Mouse (Mus musculus): ENCODE measurements around the gene Kpna6.
"Not testable (repeated sequence)": the region's sequence is repeated elsewhere in the genome, so short reads cannot be mapped to it uniquely, and the experiment has no call there.

Gene Kpna6

DNA sequence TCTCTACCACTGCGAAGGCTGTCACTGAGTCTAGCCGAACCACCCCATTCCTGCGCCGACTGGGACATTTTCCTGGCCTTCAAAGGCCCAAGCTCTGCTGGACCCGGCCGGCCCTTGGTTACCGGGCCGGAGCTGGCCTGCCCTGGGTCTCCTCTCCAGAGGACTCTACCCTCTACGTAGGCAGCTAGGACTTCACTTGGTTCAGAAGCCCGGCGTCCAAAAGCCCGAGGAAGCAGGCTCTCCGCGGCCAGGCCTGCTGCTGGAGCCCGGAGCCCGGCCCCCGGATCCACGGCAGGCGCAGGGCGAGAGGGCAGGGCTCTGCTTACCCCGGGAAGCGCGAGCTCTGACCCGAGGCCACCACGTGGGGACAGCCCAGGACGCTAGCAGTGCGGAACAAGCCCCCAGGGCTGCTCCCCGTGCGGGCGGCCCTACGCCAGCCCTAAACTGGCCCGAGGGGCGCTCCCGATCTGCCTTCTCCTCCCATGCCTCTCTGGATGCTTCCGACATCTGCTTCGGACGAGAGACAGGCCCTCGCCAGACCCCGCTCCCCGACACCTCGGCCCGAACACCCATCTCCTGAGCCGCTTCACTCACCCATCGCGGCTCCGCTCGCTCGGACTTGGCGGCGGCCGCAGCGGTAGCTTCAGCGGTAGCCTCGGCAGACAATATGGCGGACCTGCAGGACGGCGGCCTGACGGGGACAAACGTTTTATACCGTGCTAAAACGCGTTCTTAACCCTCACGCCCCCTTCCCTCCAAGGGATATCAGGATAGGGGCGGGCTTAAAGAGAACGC, at the start of gene Kpna6:
Gene Kpna6, minus strand, starts transcription at position 685 of the 795 bp plus-strand sequence.
- peak; percentile 93 for DNase-seq (ENCODE audit: extremely low spot score, low spot score)

DNA sequence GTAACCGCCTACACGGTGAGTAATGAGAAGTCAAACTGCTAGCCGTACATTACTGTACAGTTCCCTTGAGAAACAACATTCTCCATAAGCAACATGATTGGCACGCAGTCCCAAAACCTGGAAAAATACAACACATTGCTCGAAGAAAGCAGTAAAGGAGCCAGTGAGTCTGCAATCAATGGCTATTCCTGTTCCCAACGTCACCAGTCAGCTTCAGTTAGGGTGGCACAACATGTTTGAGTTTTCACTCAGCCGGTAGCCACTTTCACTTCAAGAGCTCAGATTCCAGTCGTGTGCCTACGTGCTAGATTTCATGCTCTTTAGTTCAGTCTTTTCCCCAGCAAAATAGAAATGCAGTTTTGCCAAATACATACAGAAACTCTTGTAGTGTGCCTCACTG, 43.7 kb upstream of the Kpna6 start:
- DNase-seq (ENCODE audit: extremely low spot score, low spot score): no peak

- DNase-seq (ENCODE audit: extremely low spot score, low spot score): no peak
Observed at GRCm38 (mm10) chr4:129709486-129710129, 37.0 kb upstream of the Kpna6 start.

- no peak for DNase-seq (ENCODE audit: extremely low spot score, low spot score)
Observed at GRCm38 (mm10) chr4:129706750-129707149, 34.2 kb upstream of the Kpna6 start.

GRCm38 (mm10) chr4:129702454-129702853, 29.9 kb upstream of the Kpna6 start:
- DNase-seq (ENCODE audit: extremely low spot score, low spot score): peak; percentile 59

DNA sequence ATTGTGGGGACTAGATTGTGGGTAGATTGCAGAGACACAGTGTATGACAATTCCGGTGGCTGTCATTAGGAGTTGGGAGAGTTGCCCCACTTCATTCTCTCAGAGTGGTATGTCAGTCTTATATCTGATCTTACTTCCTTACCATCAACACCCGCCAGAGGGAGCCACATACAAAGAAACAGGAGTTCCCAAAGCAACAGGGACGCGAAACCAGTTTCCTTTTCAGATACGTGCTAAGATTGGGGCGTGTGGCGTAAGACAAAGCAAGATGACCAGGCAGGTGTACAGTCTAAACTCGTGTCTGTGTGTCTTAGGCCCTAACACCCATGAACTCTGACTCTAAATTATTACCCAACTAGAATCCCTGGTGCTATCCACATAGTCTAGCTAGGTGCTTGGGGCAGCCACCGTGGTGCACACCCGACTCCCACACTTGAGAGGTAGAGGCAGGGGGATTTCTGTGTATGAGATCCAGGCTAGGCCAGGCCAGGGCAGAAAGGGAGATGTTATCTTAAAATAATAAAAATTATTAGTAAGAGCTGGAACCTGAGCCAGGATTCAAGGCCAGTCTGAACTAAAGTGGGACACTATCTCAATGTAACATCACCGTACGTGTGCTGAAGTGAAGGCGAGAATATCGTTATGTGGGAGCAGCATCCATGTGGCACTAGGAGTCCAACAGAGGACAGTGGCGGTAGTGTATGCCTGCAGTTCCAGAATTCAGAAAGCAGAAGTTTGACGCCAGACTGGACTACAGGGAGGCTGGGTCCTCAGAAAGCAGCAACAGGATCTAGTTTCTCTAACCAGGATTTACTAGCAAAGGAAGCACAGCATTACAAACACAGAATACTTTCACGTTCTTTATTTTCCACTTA, 29.2 kb upstream of the Kpna6 start:
- peak; percentile 78 for DNase-seq (ENCODE audit: extremely low spot score, low spot score)

DNA sequence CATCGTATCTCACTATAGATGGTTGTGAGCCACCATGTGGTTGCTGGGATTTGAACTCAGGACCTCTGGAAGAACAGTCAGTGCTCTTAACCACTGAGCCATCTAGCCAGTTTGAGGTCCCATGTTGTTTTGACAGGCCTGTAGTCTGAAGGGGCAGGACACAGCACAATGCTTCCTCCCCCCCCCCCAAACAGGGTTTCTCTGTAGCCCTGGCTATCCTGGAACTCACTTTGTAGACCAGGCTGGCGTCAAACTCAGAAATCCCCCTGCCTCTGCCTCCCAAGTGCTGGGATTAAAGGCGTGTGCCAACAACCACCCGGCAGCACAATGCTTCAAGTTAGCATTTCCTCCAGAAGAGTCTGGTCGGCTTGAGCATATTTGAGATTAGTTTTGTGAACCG, 28.1 kb upstream of the Kpna6 start:
- DNase-seq (ENCODE audit: extremely low spot score, low spot score): not testable (repeated sequence)

GRCm38 (mm10) chr4:129700216-129700615, 27.6 kb upstream of the Kpna6 start:
- no peak for DNase-seq (ENCODE audit: extremely low spot score, low spot score)

- no peak for DNase-seq (ENCODE audit: extremely low spot score, low spot score)
Observed at GRCm38 (mm10) chr4:129697191-129697590, 24.6 kb upstream of the Kpna6 start.

GRCm38 (mm10) chr4:129696158-129696985, 23.8 kb upstream of the Kpna6 start, which contains the start of gene Tmem39b:
TSS of gene Tmem39b (minus strand) at chr4:129696838.
- DNase-seq (ENCODE audit: extremely low spot score, low spot score): peak; percentile 96

GRCm38 (mm10) chr4:129695815-129696157, 23.2 kb upstream of the Kpna6 start:
- no peak for DNase-seq (ENCODE audit: extremely low spot score, low spot score)

DNA sequence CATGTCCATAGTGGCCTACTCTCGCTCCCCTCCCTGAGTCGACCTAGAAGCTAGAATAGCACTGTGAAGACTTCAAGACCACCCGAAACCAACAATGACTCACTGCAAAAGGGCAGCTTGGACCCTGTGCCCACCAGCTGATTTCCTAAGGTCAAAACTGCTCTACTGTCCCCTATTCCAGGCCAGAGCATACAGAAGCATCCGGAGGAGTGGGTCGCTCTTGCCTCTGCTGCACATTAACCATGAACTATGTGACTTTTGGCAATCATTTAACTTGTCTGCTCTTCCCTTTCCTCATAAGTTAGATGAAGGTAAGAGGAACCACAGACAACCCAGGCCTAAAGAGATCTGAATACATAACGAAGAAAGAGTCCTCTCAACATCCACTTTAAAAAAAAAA, 12.0 kb upstream of the Kpna6 start:
- DNase-seq (ENCODE audit: extremely low spot score, low spot score): no peak

DNA sequence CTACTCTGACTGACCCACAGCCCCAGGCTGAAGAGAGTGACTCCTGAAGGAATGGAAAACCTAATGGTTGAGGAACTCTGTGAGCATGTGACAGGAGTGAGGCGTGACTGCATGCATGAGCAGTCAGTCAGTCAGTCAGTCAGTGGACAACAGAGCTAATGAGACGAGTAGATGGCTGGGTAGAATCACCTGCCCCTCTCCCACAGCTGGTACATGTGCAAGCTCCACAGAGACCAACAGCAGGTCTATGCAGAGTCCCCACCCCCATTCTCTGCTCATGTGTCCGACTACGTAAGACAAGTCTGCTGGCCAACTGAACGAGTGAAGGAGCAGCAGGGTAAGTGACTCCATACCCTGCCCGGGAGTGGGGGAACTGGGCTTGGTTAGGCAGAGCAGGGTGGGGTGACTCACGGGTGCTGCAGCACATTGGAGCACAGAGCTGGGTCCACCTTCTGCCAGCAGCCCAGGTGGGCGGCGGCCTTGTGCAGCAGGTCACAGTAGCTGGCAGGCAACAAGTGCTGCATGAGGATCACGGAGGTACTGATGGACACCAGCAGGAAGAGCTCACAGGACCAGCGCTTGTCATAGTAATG, 11.4 kb upstream of the Kpna6 start:
- DNase-seq (ENCODE audit: extremely low spot score, low spot score): no peak

DNA sequence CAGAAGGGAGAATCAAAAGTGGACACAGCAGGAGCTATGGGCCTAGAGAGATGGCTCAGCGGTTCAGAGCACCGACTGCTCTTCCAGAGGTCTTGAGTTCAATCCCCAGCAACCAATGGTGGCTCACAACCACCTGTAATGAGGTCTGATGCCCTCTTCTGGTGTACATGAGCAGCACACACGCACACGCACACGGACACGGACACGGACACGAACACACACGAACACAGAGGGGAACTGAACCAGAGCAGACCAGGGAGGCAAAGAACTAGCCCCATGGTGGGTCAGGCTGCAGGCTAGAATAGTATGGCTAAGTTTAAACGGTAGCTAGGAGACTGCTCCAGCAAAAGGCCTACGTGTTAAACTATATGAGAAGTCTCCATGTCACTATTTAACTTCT, 9.3 kb upstream of the Kpna6 start:
- no peak for DNase-seq (ENCODE audit: extremely low spot score, low spot score)

- no peak for DNase-seq (ENCODE audit: extremely low spot score, low spot score)
Observed at GRCm38 (mm10) chr4:129672878-129673449, 397 bp upstream of the Kpna6 start.

- DNase-seq (ENCODE audit: extremely low spot score, low spot score): peak; percentile 51
Observed at GRCm38 (mm10) chr4:129671491-129672082, 980 bp downstream of the Kpna6 start.

DNA sequence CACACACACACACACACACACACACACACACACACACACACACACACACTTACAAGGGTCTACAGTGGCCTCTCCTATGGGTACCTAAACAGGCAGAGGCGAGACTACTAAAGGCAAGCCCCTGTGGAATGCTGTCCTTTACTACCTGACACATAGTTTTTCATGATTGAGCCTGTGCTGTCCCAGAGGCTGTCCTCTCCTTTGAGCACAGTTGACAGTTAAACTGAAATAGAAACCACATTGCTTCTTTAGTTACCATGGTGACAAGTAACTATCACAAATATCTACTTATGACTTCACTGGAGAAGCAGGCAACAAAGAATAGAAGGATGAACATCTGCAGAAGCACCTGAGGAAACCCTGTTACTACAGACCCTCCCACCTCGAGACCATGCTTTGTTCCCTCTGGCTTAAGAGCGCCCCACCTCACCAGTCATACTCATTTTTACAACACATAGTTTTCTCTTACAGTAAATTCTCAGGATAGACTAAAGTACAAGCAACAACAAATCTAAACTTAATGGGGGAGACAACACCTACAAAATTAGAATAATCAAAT, 10.2 kb downstream of the Kpna6 start:
- no peak for DNase-seq (ENCODE audit: extremely low spot score, low spot score)

- DNase-seq (ENCODE audit: extremely low spot score, low spot score): no peak
Observed at GRCm38 (mm10) chr4:129661584-129661983, 11.0 kb downstream of the Kpna6 start.

DNA sequence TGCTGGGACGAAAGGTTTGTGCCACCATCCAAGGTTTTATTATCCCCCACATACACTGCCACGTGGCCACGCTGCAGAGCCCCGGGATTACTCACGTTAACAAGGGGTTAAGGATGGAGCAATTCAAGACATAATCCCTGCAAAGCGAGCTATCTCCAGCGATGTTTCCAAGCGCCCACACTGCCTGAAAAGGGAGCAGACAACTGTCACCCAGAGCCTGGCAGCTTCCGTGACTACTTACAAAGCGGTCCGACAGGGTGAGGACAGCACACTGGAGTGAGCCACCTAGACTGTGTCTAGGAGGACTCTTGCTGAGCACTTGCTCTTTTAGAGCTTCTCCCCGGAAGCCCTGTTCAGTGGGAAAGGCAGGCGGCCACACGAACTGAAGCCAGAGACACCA, 17.8 kb downstream of the Kpna6 start:
- DNase-seq (ENCODE audit: extremely low spot score, low spot score): no peak

GRCm38 (mm10) chr4:129650359-129650758, 22.2 kb downstream of the Kpna6 start:
- no peak for DNase-seq (ENCODE audit: extremely low spot score, low spot score)
